Comparison of ENCODE assay signal across 27 mouse cellular contexts in the genomic region with DNA sequence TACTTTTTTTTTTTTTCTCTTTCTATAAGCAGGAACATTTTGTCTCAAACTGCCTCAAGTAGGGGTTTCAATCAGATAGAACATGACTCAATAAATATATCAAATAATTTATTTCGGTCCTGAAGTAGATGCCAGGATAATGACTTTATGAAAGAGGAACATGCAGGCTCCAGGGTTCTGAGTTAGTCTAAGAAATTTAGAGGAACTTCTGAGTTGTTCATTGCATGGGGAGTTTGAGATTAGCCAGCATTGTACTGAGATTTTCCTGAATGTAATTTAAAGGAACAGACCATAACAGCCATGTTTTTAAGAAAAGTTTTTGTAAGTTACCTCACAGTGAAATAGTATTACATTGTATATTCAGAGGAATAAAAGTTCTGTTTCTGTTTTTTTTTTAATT.
"Had no signal": no experiment of that assay in that cellular context is flagged by ENCODE, and none has a peak within 500 bp of the region (broad histone marks: within the 10 kb centered on the region; RNA-seq: fewer than 3 reads in every experiment).

No protein-coding gene starts in this region.

- H3K27me3 ChIP-seq: limb, embryonic 12.5 days; limb, embryonic 13.5 days; limb, embryonic 15.5 days; liver, embryonic 12.5 days; liver, embryonic 13.5 days; liver, embryonic 15.5 days; lung, embryonic 15.5 days; megakaryocyte, embryonic 14.5 days; midbrain, embryonic 12.5 days; midbrain, embryonic 13.5 days; midbrain, embryonic 15.5 days had no signal

- H3K4me3 ChIP-seq: limb, embryonic 10.5 days; limb, embryonic 12.5 days; limb, embryonic 13.5 days; limb, embryonic 15.5 days; liver, embryonic 12.5 days; liver, embryonic 13.5 days; liver, embryonic 15.5 days; lung, embryonic 15.5 days; megakaryocyte, embryonic 14.5 days; midbrain, embryonic 10.5 days; midbrain, embryonic 12.5 days; midbrain, embryonic 13.5 days; midbrain, embryonic 15.5 days; myocyte had no signal

- H3K4me1 ChIP-seq: limb, embryonic 10.5 days; limb, embryonic 12.5 days; limb, embryonic 15.5 days; liver, embryonic 12.5 days; liver, embryonic 13.5 days; liver, embryonic 15.5 days; lung, embryonic 15.5 days; megakaryocyte, embryonic 14.5 days; midbrain, embryonic 10.5 days; midbrain, embryonic 12.5 days; midbrain, embryonic 13.5 days; midbrain, embryonic 15.5 days had no signal

- H3K9ac ChIP-seq: limb, embryonic 12.5 days; limb, embryonic 13.5 days; limb, embryonic 15.5 days; liver, embryonic 12.5 days; liver, embryonic 13.5 days; liver, embryonic 14.5 days; liver, embryonic 15.5 days; liver, postnatal 0 days; lung, embryonic 14.5 days; lung, embryonic 15.5 days; midbrain, embryonic 12.5 days; midbrain, embryonic 13.5 days; midbrain, embryonic 15.5 days had no signal

- H3K36me3 ChIP-seq: limb, embryonic 12.5 days; limb, embryonic 13.5 days; limb, embryonic 15.5 days; liver, embryonic 12.5 days; liver, embryonic 13.5 days; liver, embryonic 15.5 days; lung, embryonic 15.5 days; midbrain, embryonic 10.5 days; midbrain, embryonic 12.5 days; midbrain, embryonic 13.5 days; midbrain, embryonic 15.5 days had no signal

- DNase-seq: left cerebral cortex, postnatal 4 days; liver; liver, embryonic 13.5 days; liver, postnatal 0 days; lung, adult 18-20 months; lung, adult 2 months; lung, embryonic 14.5 days; lung, postnatal 10 days; lung, postnatal 14 days; lung, postnatal 36 days; lung, postnatal 4 days; midbrain, embryonic 14.5 days had no signal

- H3K9me3 ChIP-seq: limb, embryonic 10.5 days; limb, embryonic 12.5 days; limb, embryonic 15.5 days; liver, embryonic 12.5 days; liver, embryonic 15.5 days; lung, embryonic 15.5 days; midbrain, embryonic 12.5 days; midbrain, embryonic 13.5 days; midbrain, embryonic 15.5 days had no signal

- H3K27ac ChIP-seq: limb, embryonic 10.5 days; limb, embryonic 12.5 days; limb, embryonic 13.5 days; limb, embryonic 15.5 days; liver, embryonic 12.5 days; liver, embryonic 13.5 days; liver, embryonic 14.5 days; liver, embryonic 15.5 days; lung, embryonic 15.5 days; macrophage; midbrain, embryonic 10.5 days; midbrain, embryonic 12.5 days; midbrain, embryonic 13.5 days; midbrain, embryonic 15.5 days had no signal
